Mouse (Mus musculus) myocyte (in vitro differentiated cells): ENCODE measurements at regions not wholly inside any gene's neighbourhood (a gene's known extent, or its start where the extent isn't known, plus 50 kb on each side); places are given as distances from the start of the nearest gene placed in this dataset.
"Not testable (repeated sequence)": the region's sequence is repeated elsewhere in the genome, so short reads cannot be mapped to it uniquely, and the experiment has no call there.

Experiments
- H3K27me3 ChIP-seq: one replicate; pipeline ENCODE4 v1.6.1; 2011; ENCODE audit not compliant: control insufficient read depth, insufficient read depth, insufficient read length
- H3K36me3 ChIP-seq: one replicate; pipeline ENCODE4 v1.6.1; 2011; ENCODE audit not compliant: control insufficient read depth, insufficient read depth
- H3K4me2 ChIP-seq: one replicate; pipeline ENCODE4 v1.6.1; 2011; ENCODE audit warnings: low read depth, control low read depth
- H3K4me3 ChIP-seq: one replicate; pipeline ENCODE4 v1.5.1; 2011; ENCODE audit warnings: mild to moderate bottlenecking, control low read depth, moderate library complexity
- H3K79me2 ChIP-seq: one replicate; pipeline ENCODE4 v1.6.1; 2011; ENCODE audit not compliant: control insufficient read depth, insufficient read depth
- H3ac ChIP-seq: one replicate; pipeline ENCODE4 v1.6.1; 2011; ENCODE audit not compliant: control insufficient read depth, insufficient read length
- CEBPB ChIP-seq: IDR thresholded peaks from 2 replicates; pipeline ENCODE4 v1.6.1; 2011; ENCODE audit warnings: mild to moderate bottlenecking, moderate library complexity; ENCODE audit not compliant: poor library complexity, insufficient read depth, severe bottlenecking
- E2F4 ChIP-seq: IDR thresholded peaks from one replicate; pipeline ENCODE4 v1.6.1; 2011; ENCODE audit warnings: mild to moderate bottlenecking, control low read depth, moderate library complexity; ENCODE audit not compliant: insufficient read depth
- MAX ChIP-seq: IDR thresholded peaks from one replicate; pipeline ENCODE4 v1.6.1; 2011; ENCODE audit warnings: low read depth, mild to moderate bottlenecking, control low read depth
- MYOD1 ChIP-seq, 3 experiments: IDR thresholded peaks; one replicate each; pipeline ENCODE4 v1.6.1; 2011; ENCODE audit warnings: control low read depth in 2 of 3, low read depth in 2 of 3, mild to moderate bottlenecking in 2 of 3, moderate library complexity in 1 of 3; ENCODE audit not compliant: insufficient read length in 2 of 3, control insufficient read depth in 1 of 3
- MYOG ChIP-seq, 3 experiments: IDR thresholded peaks; one replicate each; pipeline ENCODE4 v1.6.1; 2011; ENCODE audit warnings: control low read depth in 2 of 3, low read depth in 2 of 3, mild to moderate bottlenecking in 2 of 3; ENCODE audit not compliant: insufficient read length in 2 of 3, control insufficient read depth in 1 of 3, insufficient read depth in 1 of 3
- POLR2A ChIP-seq: IDR thresholded peaks from one replicate; pipeline ENCODE4 v1.6.1; 2011; ENCODE audit warnings: low read depth, mild to moderate bottlenecking, control low read depth, moderate library complexity; ENCODE audit not compliant: insufficient read length
- POLR2AphosphoS2 ChIP-seq: IDR thresholded peaks from one replicate; pipeline ENCODE4 v1.6.1; 2011; ENCODE audit warnings: low read depth, control low read depth; ENCODE audit not compliant: insufficient read length
- REST ChIP-seq: IDR thresholded peaks from one replicate; pipeline ENCODE4 v1.6.1; 2011; ENCODE audit warnings: mild to moderate bottlenecking, control low read depth, moderate library complexity; ENCODE audit not compliant: insufficient read depth, insufficient read length
- SRF ChIP-seq: IDR thresholded peaks from one replicate; pipeline ENCODE4 v1.6.1; 2011; ENCODE audit warnings: low read depth; ENCODE audit not compliant: control insufficient read depth, insufficient read length
- TCF12 ChIP-seq: IDR thresholded peaks from one replicate; pipeline ENCODE4 v1.6.1; 2011; ENCODE audit warnings: mild to moderate bottlenecking, control low read depth; ENCODE audit not compliant: poor library complexity, insufficient read depth, severe bottlenecking
- TCF3 ChIP-seq: IDR thresholded peaks from one replicate; pipeline ENCODE4 v1.6.1; 2011; ENCODE audit warnings: low read depth, control low read depth; ENCODE audit not compliant: insufficient read length
- USF1 ChIP-seq: IDR thresholded peaks from one replicate; pipeline ENCODE4 v1.6.1; 2011; ENCODE audit warnings: low read depth, mild to moderate bottlenecking, control low read depth, moderate library complexity

DNA sequence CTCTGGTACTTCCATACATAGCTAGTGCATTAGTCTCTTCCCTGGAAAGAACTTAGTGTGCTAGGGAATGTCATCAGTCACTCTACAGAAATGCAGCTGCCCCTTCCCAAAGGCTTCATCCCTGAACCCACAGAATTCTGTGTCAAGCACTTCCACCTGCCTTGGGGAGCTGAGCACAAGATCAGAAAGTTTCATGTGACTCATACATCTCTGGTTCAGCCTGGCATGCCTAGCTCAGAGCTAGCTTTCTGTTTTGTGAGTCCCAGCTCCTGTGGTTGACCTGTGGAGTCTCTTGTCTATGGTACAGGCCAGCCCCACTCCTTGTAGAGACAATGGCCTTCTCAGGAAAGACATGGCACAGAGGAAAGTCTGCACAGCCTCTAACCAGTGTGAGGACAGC, 268.6 kb upstream of the Irx1 start:
- no peaks in the 10 kb centered on the region for H3K79me2 ChIP-seq
- H3K4me2 ChIP-seq, result no peak overlapping the region
- TF ChIP-seq MYOD1 (IDR thresholded peaks at IDR 0.05; ENCODE audit: control insufficient read depth in 1 of 3, insufficient read length in 2 of 3, low read depth in 2 of 3) (no peak), TCF3 (no peak), TCF12 (no peak), USF1 (no peak), POLR2A (no peak), MYOG (IDR thresholded peaks at IDR 0.05; ENCODE audit: control insufficient read depth in 1 of 3, insufficient read depth in 1 of 3, insufficient read length in 2 of 3, low read depth in 2 of 3) (no peak), E2F4 (no peak), MAX (no peak), REST (no peak), SRF (no peak), POLR2AphosphoS2 (no peak)
- no peak overlapping the region for H3K4me3 ChIP-seq
- H3K36me3 ChIP-seq, result no peaks in the 10 kb centered on the region
- H3ac ChIP-seq, result no peak overlapping the region
- H3K27me3 ChIP-seq, result no peaks in the 10 kb centered on the region

DNA sequence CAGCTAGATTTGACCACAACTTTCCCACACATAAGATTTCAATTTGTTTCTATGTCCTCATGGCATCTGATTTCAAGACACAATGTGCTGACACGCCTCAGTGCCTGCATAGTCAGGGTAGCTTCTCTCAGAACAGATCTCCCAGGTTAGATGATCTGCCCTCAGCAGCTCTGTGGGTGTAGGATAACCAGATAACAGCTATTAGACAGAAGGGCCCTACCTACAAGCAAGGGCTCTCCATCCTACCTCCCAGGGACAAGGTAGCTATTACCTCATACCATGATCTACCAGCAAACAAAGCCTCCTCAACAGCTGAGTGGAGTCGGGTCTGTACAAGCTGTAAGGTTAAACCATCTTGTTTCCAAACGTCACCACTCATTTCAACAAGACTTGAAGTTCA, 278.4 kb upstream of the Irx1 start:
- no peaks in the 10 kb centered on the region for H3K27me3 ChIP-seq
- H3ac ChIP-seq, result no peak overlapping the region
- H3K4me2 ChIP-seq, result no peak overlapping the region
- H3K36me3 ChIP-seq, result no peaks in the 10 kb centered on the region
- no peak for TF ChIP-seq USF1
- no peak for TF ChIP-seq MYOG (IDR thresholded peaks at IDR 0.05; ENCODE audit: control insufficient read depth in 1 of 3, insufficient read depth in 1 of 3, insufficient read length in 2 of 3, low read depth in 2 of 3)
- H3K4me3 ChIP-seq, result no peak overlapping the region
- no peaks in the 10 kb centered on the region for H3K79me2 ChIP-seq

- Histone ChIP-seq H3ac (no peak overlapping the region), H3K36me3 (no peaks in the 10 kb centered on the region), H3K4me3 (no peak overlapping the region), H3K79me2 (no peaks in the 10 kb centered on the region), H3K27me3 (no peaks in the 10 kb centered on the region), H3K4me2 (no peak overlapping the region)
- TF ChIP-seq E2F4 (no peak), SRF (no peak), REST (no peak)
These were observed 286.9 kb upstream of the Irx1 start for GRCm38 (mm10) chr13:72250419-72250818.

DNA sequence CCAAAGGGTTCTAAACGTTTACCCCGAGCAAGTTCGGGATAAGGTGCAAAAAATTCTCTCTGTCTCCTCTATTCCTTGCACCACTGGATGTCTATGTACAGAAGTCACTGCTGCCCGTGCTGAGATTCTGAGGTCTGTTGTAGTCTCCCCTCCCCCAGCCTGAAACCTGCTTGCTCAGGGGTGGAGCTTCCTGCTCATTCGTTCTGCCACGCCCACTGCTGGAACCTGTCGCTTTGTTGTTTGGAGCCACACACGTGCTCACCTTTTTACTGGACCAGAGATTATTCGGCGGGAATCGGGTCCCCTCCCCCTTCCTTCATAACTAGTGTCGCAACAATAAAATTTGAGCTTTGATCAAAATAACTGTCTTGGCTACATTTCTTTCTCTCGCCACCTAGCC, 289.7 kb upstream of the Irx1 start:
- H3K27me3 ChIP-seq, H3K79me2 ChIP-seq, H3K4me2 ChIP-seq, H3K4me3 ChIP-seq, H3K36me3 ChIP-seq, H3ac ChIP-seq: not testable (repeated sequence)

- H3K36me3 ChIP-seq, result no peaks in the 10 kb centered on the region
- H3K79me2 ChIP-seq, result no peaks in the 10 kb centered on the region
- H3K4me2 ChIP-seq, result no peak overlapping the region
- no peak overlapping the region for H3K4me3 ChIP-seq
- H3ac ChIP-seq, result no peak overlapping the region
- TF ChIP-seq REST (no peak), MYOG (IDR thresholded peaks at IDR 0.05; ENCODE audit: control insufficient read depth in 1 of 3, insufficient read depth in 1 of 3, insufficient read length in 2 of 3, low read depth in 2 of 3) (no peak), USF1 (no peak), CEBPB (no peak), TCF12 (no peak)
- H3K27me3 ChIP-seq, result no peaks in the 10 kb centered on the region
These were observed 295.3 kb upstream of the Irx1 start for GRCm38 (mm10) chr13:72258794-72259193.

GRCm38 (mm10) chr13:72264416-72264815, 300.9 kb upstream of the Irx1 start:
- Histone ChIP-seq H3K4me2 (no peak overlapping the region), H3K4me3 (no peak overlapping the region), H3K27me3 (no peaks in the 10 kb centered on the region), H3ac (no peak overlapping the region), H3K79me2 (no peaks in the 10 kb centered on the region), H3K36me3 (no peaks in the 10 kb centered on the region)
- TF ChIP-seq MYOD1 (IDR thresholded peaks at IDR 0.05; ENCODE audit: control insufficient read depth in 1 of 3, insufficient read length in 2 of 3, low read depth in 2 of 3) (no peak), USF1 (no peak), TCF3 (no peak), SRF (no peak)
